ENCODE assay signal across 11 mouse cellular contexts in the genomic region with DNA sequence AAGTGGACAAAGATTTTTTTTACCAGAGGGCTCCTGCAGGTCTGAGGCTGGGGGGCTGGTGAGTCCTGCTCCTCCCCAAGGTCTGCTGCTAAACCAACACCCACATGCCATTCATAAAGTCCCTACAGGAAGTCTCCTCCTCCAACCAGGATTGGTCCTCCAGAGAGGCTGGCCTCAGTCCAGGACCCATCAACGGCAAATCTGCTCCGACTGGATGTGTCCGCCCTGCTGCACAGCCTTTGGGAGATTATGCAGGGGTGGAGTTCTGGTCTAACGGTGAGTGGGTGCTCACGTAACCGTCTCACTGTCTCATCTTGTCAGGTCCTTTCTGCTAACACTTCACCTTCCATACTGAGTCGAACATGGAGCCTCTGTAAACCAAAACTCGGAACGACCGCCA.
DNase-seq lines count a peak whose midpoint lies in the region; ATAC-seq and TF ChIP-seq lines count a peak whose summit lies in the region.
"Had no signal": no experiment of that assay in that cellular context is flagged by ENCODE, and none has a peak within 500 bp of the region (broad histone marks: within the 10 kb centered on the region; RNA-seq: fewer than 3 reads in every experiment).

No protein-coding gene starts in this region.

- no peaks in the 10 kb centered on the region for H3K27me3 ChIP-seq in hindbrain, embryonic 14.5 days (ENCODE audit: control insufficient read depth, insufficient read depth, low read length)
- no peaks in the 10 kb centered on the region for H3K27me3 ChIP-seq in hindbrain, embryonic 11.5 days (ENCODE audit: control insufficient read depth, insufficient read depth, low read length)
- no peaks in the 10 kb centered on the region for H3K27me3 ChIP-seq in lung, embryonic 16.5 days (ENCODE audit: control insufficient read depth, insufficient read depth, low read depth, low read length)
- H3K27me3 ChIP-seq: embryonic facial prominence, embryonic 15.5 days had no signal

- ATAC-seq in hindbrain, embryonic 14.5 days (ENCODE audit: low FRiP score) = 0 out of 2 replicates have a peak, but pooled peaks have one; percentile 21
- no peak for ATAC-seq in hindbrain, embryonic 11.5 days (ENCODE audit: low FRiP score)
- ATAC-seq in lung, embryonic 16.5 days (ENCODE audit: low read depth) = peak; percentile 59
- ATAC-seq: CD4-positive, CD25-positive, alpha-beta regulatory T cell, adult 4 months had no signal

- no peaks in the 10 kb centered on the region for H3K4me1 ChIP-seq in hindbrain, embryonic 14.5 days (replicated peaks; ENCODE audit: control insufficient read depth, insufficient read depth, low read length)
- no peaks in the 10 kb centered on the region for H3K4me1 ChIP-seq in hindbrain, embryonic 11.5 days (replicated peaks; ENCODE audit: control insufficient read depth, insufficient read depth, low read length)
- no peaks in the 10 kb centered on the region for H3K4me1 ChIP-seq in lung, embryonic 16.5 days (replicated peaks; ENCODE audit: control insufficient read depth, insufficient read depth, low read length)
- no peaks in the 10 kb centered on the region for H3K4me1 ChIP-seq in lung, adult 2 months (ENCODE audit: control insufficient read depth, insufficient read depth, low read length)

- no peak for TF ChIP-seq POLR2A in lung, adult 2 months (IDR thresholded peaks at IDR 0.05; ENCODE audit: borderline replicate concordance, extremely low read depth, low read depth, low read length)

- H3K36me3 ChIP-seq in hindbrain, embryonic 14.5 days (replicated peaks; ENCODE audit: control insufficient read depth, insufficient read depth) = no peaks in the 10 kb centered on the region
- no peaks in the 10 kb centered on the region for H3K36me3 ChIP-seq in hindbrain, embryonic 11.5 days (ENCODE audit: control insufficient read depth, insufficient read depth, low read length)
- no peaks in the 10 kb centered on the region for H3K36me3 ChIP-seq in lung, embryonic 16.5 days (ENCODE audit: control insufficient read depth, insufficient read depth, low read length)
- H3K36me3 ChIP-seq: embryonic facial prominence, embryonic 15.5 days had no signal

- H3K9ac ChIP-seq in hindbrain, embryonic 14.5 days = no peak overlapping the region
- H3K9ac ChIP-seq in hindbrain, embryonic 11.5 days (ENCODE audit: low read depth, low read length) = no peak overlapping the region
- no peak overlapping the region for H3K9ac ChIP-seq in lung, embryonic 16.5 days (ENCODE audit: low read length)
- H3K9ac ChIP-seq: embryonic facial prominence, embryonic 15.5 days had no signal

- no peak overlapping the region for H3K27ac ChIP-seq in hindbrain, embryonic 14.5 days
- H3K27ac ChIP-seq in hindbrain, embryonic 11.5 days (ENCODE audit: low read depth, low read length) = no peak overlapping the region
- no peak overlapping the region for H3K27ac ChIP-seq in lung, embryonic 16.5 days (ENCODE audit: low read length)
- H3K27ac ChIP-seq: embryonic facial prominence, embryonic 15.5 days had no signal

- 74% methylated on average over 10 of the region's 10 CpGs for WGBS in hindbrain, embryonic 14.5 days
- 87% methylated on average over 10 of the region's 10 CpGs for WGBS in hindbrain, embryonic 11.5 days
- 38% methylated on average over 10 of the region's 10 CpGs for WGBS in lung, embryonic 16.5 days
- WGBS in lung, adult 2 months = 61% methylated on average over 10 of the region's 10 CpGs

- H3K4me3 ChIP-seq in hindbrain, embryonic 14.5 days (replicated peaks; ENCODE audit: low read length) = no peak overlapping the region
- H3K4me3 ChIP-seq in hindbrain, embryonic 11.5 days (ENCODE audit: low read depth, low read length) = no peak overlapping the region
- H3K4me3 ChIP-seq in lung, embryonic 16.5 days (ENCODE audit: low read length) = no peak overlapping the region
- H3K4me3 ChIP-seq in lung, adult 2 months (replicated peaks; ENCODE audit: extremely low read depth, low read depth, low read length) = no peak overlapping the region
- H3K4me3 ChIP-seq: embryonic facial prominence, embryonic 15.5 days had no signal

- intact Hi-C loops in heart, postnatal 14 days (cut with DNase I) = no loop called here

- DNase-seq in hindbrain, embryonic 14.5 days (ENCODE audit: low spot score) = no peak
- DNase-seq in hindbrain, embryonic 11.5 days (ENCODE audit: low spot score) = no peak
- DNase-seq in lung, adult 2 months = no peak
- DNase-seq in heart, adult 9 months (ENCODE audit: low spot score in 2 of 2) = peak; percentile 10 to 12
- DNase-seq in heart, postnatal 14 days = peak; percentile 27 to 32
- DNase-seq in ovary, postnatal 10 days (ENCODE audit: low spot score) = no peak
- no peak for DNase-seq in cerebellum, adult 11 months
- DNase-seq: cerebellum, adult 9-10 months had no signal

- no peak for TF ChIP-seq CTCF in lung, adult 2 months (IDR thresholded peaks at IDR 0.05; ENCODE audit: insufficient read depth, low read length)

- no peaks in the 10 kb centered on the region for H3K9me3 ChIP-seq in hindbrain, embryonic 14.5 days (ENCODE audit: control insufficient read depth, low read length)
- no peaks in the 10 kb centered on the region for H3K9me3 ChIP-seq in hindbrain, embryonic 11.5 days (ENCODE audit: control insufficient read depth, low read length)
- H3K9me3 ChIP-seq in lung, embryonic 16.5 days (ENCODE audit: control insufficient read depth, low read length) = no peaks in the 10 kb centered on the region
- H3K9me3 ChIP-seq: embryonic facial prominence, embryonic 15.5 days had no signal

- no peak overlapping the region for H3K4me2 ChIP-seq in hindbrain, embryonic 14.5 days (replicated peaks)
- H3K4me2 ChIP-seq in hindbrain, embryonic 11.5 days (replicated peaks; ENCODE audit: low read depth, low read length) = no peak overlapping the region
- H3K4me2 ChIP-seq in lung, embryonic 16.5 days (ENCODE audit: low read depth, low read length) = no peak overlapping the region
- H3K4me2 ChIP-seq: embryonic facial prominence, embryonic 15.5 days had no signal

Comparison
In these comparisons a context has a peak if more than half of its experiments do, and no peak if none do; other contexts are left out.
1. DNase-seq: peak in heart, adult 9 months (2 of 2) and heart, postnatal 14 days (2 of 2); none in hindbrain, embryonic 14.5 days (single experiment), hindbrain, embryonic 11.5 days (single experiment), lung, adult 2 months (single experiment), ovary, postnatal 10 days (single experiment) and cerebellum, adult 11 months (single experiment).